Mouse (Mus musculus) G1E (cell line): ENCODE data around the gene Emilin3. TPM values are rescaled to one million over a fixed set of nuclear protein-coding genes. Genes with fewer than 3 reads are reported as not detected.

Experiments used
- ATAC-seq: 2 replicates; pipeline ENCODE4 v1.8.0; 2016; ENCODE audit warnings: mild to moderate bottlenecking; ENCODE audit not compliant: insufficient number of reproducible peaks, poor library complexity, low FRiP score, severe bottlenecking; ENCODE audit errors: extremely low read depth
- DNase-seq: peaks from one replicate; pipeline ENCODE4 v3.0.0; 2012; ENCODE audit warnings: low spot score
- H3K27me3 ChIP-seq: 2 replicates; pipeline ENCODE4 v1.6.1; 2012; ENCODE audit warnings: mild to moderate bottlenecking, low read length, inconsistent platforms; ENCODE audit not compliant: insufficient read depth
- H3K36me3 ChIP-seq: replicated peaks from 2 replicates; pipeline ENCODE3; 2012; ENCODE audit warnings: mild to moderate bottlenecking, inconsistent platforms
- H3K4me1 ChIP-seq: 2 replicates; pipeline ENCODE4 v1.6.1; 2012; ENCODE audit warnings: low read depth, low read length, inconsistent platforms, mixed read lengths; ENCODE audit not compliant: insufficient read depth
- H3K4me3 ChIP-seq: 2 replicates; pipeline ENCODE4 v1.5.1; 2012; ENCODE audit warnings: low read depth, mild to moderate bottlenecking, inconsistent platforms, low read length, moderate library complexity, mixed read lengths
- H3K9me3 ChIP-seq: replicated peaks from 2 replicates; pipeline ENCODE4 v1.6.1; 2012; ENCODE audit warnings: inconsistent platforms
- CTCF ChIP-seq: IDR thresholded peaks from 2 replicates; pipeline ENCODE4 v1.5.1; 2012; ENCODE audit warnings: low read depth, low read length, inconsistent platforms, mixed read lengths
- GATA1 ChIP-seq: IDR thresholded peaks from 2 replicates; pipeline ENCODE4 v1.6.1; 2012; ENCODE audit warnings: borderline replicate concordance, low read length, inconsistent platforms, mixed read lengths
- GATA2 ChIP-seq: IDR thresholded peaks from 2 replicates; pipeline ENCODE4 v1.6.1; 2012; ENCODE audit warnings: low read depth, low read length, inconsistent platforms, borderline replicate concordance
- POLR2AphosphoS5 ChIP-seq: IDR thresholded peaks from 2 replicates; pipeline ENCODE4 v1.6.1; 2012; ENCODE audit warnings: low read depth, low read length, inconsistent platforms; ENCODE audit not compliant: insufficient replicate concordance
- TAL1 ChIP-seq: conservative IDR thresholded peaks from 2 replicates; pipeline ENCODE4 v1.6.1; 2012; ENCODE audit warnings: low read depth, low read length, inconsistent platforms, mixed read lengths
- polyA plus RNA-seq: library from polyadenylated mRNA; stranded (reverse); fragments of >175 nt; gene quantifications from 2 replicates; pipeline ENCODE4 v1.2.3, GENCODE M21; 2012
- total RNA-seq, 2 experiments: library from RNA; stranded (forward) in 1 of 2; stranded (reverse) in 1 of 2; fragments of 200-1000 nt in 1 of 2; fragments of >200 nt in 1 of 2; fragmentation: Nextera tagmentation in 1 of 2; gene quantifications; 2 replicates each; pipeline ENCODE4 v1.2.3; 2014 to 2017

Emilin3 gene
- total and polyA plus RNA-seq, 3 experiments: 0.05 TPM; not detected in 2

GRCm38 (mm10) chr2:160891045-160891444 lies 21.1 kb downstream of the Emilin3 start:
- H3K4me3 ChIP-seq: no peak overlapping the region
- no peaks in the 10 kb centered on the region; the same call in 1 of the 2 replicates for H3K27me3 ChIP-seq
- no peak for TF ChIP-seq TAL1
- TF ChIP-seq POLR2AphosphoS5: no peak
- no peak for TF ChIP-seq CTCF
- no peak for TF ChIP-seq GATA1
- no peak for TF ChIP-seq GATA2

DNA sequence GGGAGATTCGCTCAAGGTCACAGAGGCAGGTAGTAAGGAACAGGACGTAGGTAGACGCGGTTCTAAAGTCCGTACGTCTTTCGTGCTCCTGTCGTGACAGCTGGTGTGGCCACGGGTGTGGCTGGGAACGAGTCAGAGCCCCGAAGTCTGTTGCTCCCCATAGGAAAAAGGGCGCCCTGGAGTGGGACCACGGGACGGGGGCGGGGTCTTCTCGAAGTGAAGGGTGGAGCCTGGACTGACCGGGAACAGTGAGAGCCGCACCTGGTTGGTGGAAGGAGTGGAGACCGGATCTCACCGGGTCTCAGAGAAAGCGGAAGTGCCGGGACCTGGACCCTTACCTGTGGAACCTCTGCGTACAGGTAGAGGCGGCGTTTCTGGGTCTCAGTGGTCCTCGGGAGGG lies 24.3 kb downstream of the Emilin3 start:
- DNase-seq (peak; percentile 29), ATAC-seq (peak; percentile 16; the same call in 1 of the 2 replicates)
- no peak for TF ChIP-seq POLR2AphosphoS5
- TF ChIP-seq TAL1: no peak
- Histone ChIP-seq H3K36me3 (no peaks in the 10 kb centered on the region), H3K4me3 (peak overlapping the region; percentile 71), H3K4me1 (peaks cover 16% of the 10 kb centered on the region), H3K9me3 (no peaks in the 10 kb centered on the region), H3K27me3 (no peaks in the 10 kb centered on the region; the same call in 1 of the 2 replicates)

More at GRCm38 (mm10) chr2:160891045-160891444, 21.1 kb downstream of the Emilin3 start:
- Histone ChIP-seq H3K4me1 (peaks cover 16% of the 10 kb centered on the region), H3K36me3 (no peaks in the 10 kb centered on the region), H3K9me3 (no peaks in the 10 kb centered on the region)
- ATAC-seq (no peak), DNase-seq (no peak)

DNA sequence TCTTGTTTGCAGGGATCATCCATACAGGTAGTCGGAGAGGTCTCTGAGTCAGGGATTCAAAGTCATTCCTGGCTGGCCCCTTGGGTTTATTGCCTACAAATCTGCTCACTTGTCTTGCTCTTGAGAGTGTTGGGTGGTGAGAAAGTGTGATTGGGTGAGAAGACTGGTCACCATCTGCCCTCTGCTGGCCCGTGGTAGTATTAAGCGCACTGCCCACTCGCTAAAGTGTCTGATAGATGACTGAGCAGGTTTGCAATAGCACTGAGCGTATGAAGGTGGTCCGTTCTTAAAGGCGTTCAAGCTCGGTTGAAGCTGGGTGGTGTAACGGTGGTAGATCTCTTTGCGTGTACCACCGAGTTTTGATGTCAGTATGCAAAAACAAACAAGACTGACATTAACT lies 24.8 kb downstream of the Emilin3 start:
- Histone ChIP-seq H3K4me1 (peaks cover 16% of the 10 kb centered on the region), H3K4me3 (peak overlapping the region; percentile 71; the same call in 1 of the 2 replicates), H3K36me3 (no peaks in the 10 kb centered on the region), H3K9me3 (no peaks in the 10 kb centered on the region), H3K27me3 (peaks cover 5% of the 10 kb centered on the region; the same call in 1 of the 2 replicates)
- peak; percentile 68 for DNase-seq
- TF ChIP-seq POLR2AphosphoS5 (no peak), CTCF (peak; percentile 63; the same call in 1 of the 2 replicates)
- ATAC-seq: peak; percentile 96

- DNase-seq: no peak
- Histone ChIP-seq H3K27me3 (peaks cover 5% of the 10 kb centered on the region; the same call in 1 of the 2 replicates), H3K36me3 (no peaks in the 10 kb centered on the region), H3K4me3 (no peak overlapping the region), H3K4me1 (peaks cover 21% of the 10 kb centered on the region), H3K9me3 (no peaks in the 10 kb centered on the region)
- TF ChIP-seq POLR2AphosphoS5: no peak
- TF ChIP-seq GATA1: no peak
- no peak for TF ChIP-seq GATA2
- no peak for TF ChIP-seq TAL1
- no peak for TF ChIP-seq CTCF
- no peak for ATAC-seq
These were observed 25.9 kb downstream of the Emilin3 start for GRCm38 (mm10) chr2:160886221-160886620.

DNA sequence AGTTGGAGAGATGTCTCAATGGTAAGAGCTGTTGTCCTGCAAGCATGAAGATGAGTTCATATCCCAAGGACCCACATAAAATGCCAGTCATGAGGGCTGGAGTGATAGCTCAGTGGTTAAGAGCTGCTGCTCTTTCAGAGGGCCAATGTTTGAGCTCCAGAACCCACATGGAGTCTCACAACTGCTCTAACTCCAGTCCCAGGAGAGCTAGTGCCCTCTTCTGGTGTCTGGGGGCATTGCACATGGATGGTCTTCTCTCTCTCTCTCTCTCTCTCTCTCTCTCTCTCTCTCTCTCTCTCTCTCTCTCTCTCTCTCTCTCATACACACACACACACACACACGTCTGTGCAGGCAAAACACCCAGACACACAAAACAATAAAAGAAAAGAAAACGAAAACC lies 27.3 kb downstream of the Emilin3 start:
- DNase-seq (no peak), ATAC-seq (no peak)
- peaks cover 21% of the 10 kb centered on the region for H3K4me1 ChIP-seq
- no peaks in the 10 kb centered on the region for H3K36me3 ChIP-seq
- peaks cover 13% of the 10 kb centered on the region; the same call in 1 of the 2 replicates for H3K27me3 ChIP-seq
- H3K4me3 ChIP-seq: no peak overlapping the region
- TF ChIP-seq CTCF (peak; percentile 69), GATA2 (no peak)
- H3K9me3 ChIP-seq: no peaks in the 10 kb centered on the region

DNA sequence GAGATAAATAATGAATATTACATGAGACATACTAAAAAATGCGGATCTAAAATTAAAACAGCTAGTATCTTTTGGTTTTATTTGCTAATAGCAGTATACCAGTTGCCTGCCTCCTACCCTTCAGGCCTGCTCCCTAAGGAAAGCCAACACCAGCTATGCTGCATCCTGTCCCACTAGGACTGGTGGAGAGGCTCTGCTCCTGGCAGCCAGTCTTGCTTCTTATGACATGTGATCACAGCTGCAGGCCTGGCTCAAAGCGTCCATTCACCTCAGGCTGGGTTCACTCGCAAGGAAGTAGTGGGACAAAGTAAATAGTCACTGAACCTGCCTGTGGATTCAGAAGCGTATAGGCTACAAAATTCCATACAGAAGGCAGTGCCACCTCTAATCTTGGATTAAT lies 28.2 kb downstream of the Emilin3 start:
- no peak for ATAC-seq
- H3K4me3 ChIP-seq: no peak overlapping the region
- H3K4me1 ChIP-seq: peaks cover 21% of the 10 kb centered on the region
- peaks cover 13% of the 10 kb centered on the region; the same call in 1 of the 2 replicates for H3K27me3 ChIP-seq
- no peaks in the 10 kb centered on the region for H3K9me3 ChIP-seq
- TF ChIP-seq POLR2AphosphoS5 (no peak), CTCF (no peak), GATA1 (no peak), TAL1 (no peak), GATA2 (no peak)
- H3K36me3 ChIP-seq: no peaks in the 10 kb centered on the region
- no peak for DNase-seq

GRCm38 (mm10) chr2:160882436-160882835 lies 29.7 kb downstream of the Emilin3 start:
- Histone ChIP-seq H3K27me3 (peaks cover 17% of the 10 kb centered on the region), H3K9me3 (no peaks in the 10 kb centered on the region), H3K4me1 (peaks cover 7% of the 10 kb centered on the region), H3K36me3 (no peaks in the 10 kb centered on the region), H3K4me3 (no peak overlapping the region)
- ATAC-seq (no peak), DNase-seq (no peak)
- TF ChIP-seq CTCF (no peak), TAL1 (no peak), GATA1 (no peak), POLR2AphosphoS5 (no peak), GATA2 (no peak)
